Mouse (Mus musculus): ENCODE data around the gene Cluap1. TPM values are rescaled to one million over a fixed set of nuclear protein-coding genes. Genes with fewer than 3 reads are reported as not detected.

The Cluap1 gene
- polyA plus RNA-seq, 1 experiment from 2014 or later, result 25.3 TPM

GRCm38 (mm10) chr16:3923966-3924365, 15.4 kb downstream of the Cluap1 start:
- no peak overlapping the region for H3K27ac ChIP-seq (ENCODE audit: low read depth, low read length)
- H3K9ac ChIP-seq (ENCODE audit: low read length), result no peak overlapping the region
- ATAC-seq (ENCODE audit: low FRiP score) (no peak), DNase-seq (ENCODE audit: low spot score, missing footprints) (no peak)
- no peaks in the 10 kb centered on the region for H3K4me1 ChIP-seq (ENCODE audit: control insufficient read depth, insufficient read depth, low read length)
- no peak overlapping the region for H3K4me3 ChIP-seq (ENCODE audit: low read depth, low read length)
- no peak overlapping the region for H3K4me2 ChIP-seq
- H3K27me3 ChIP-seq (ENCODE audit: control insufficient read depth, insufficient read depth, low read length), result no peaks in the 10 kb centered on the region
- 74% methylated on average over 4 of the region's 4 CpGs for WGBS
- H3K36me3 ChIP-seq (ENCODE audit: control insufficient read depth, insufficient read depth, low read length), result peaks cover 3% of the 10 kb centered on the region
- no peaks in the 10 kb centered on the region for H3K9me3 ChIP-seq (ENCODE audit: control insufficient read depth, low read length)

DNA sequence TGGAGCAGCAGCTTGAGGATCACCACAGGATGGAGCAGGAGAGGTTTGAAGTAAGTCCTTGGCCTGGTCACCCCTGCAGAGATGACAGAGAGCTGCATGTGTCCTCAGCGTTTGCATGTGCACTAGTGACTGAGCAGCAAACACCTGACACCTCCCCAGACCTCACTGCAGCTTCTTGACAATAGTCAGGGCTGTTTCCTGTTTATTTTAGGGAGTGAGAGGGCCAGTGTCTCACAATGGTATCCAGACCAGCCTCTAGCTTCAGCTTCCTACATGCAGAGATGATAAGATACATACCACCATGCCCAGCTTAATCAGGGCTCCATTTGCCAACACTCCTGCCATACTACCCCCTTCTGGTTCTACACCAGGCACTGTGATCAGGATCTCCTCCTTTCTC, 20.0 kb downstream of the Cluap1 start:
- peaks cover 5% of the 10 kb centered on the region for H3K36me3 ChIP-seq (ENCODE audit: control insufficient read depth, insufficient read depth, low read length)
- no peaks in the 10 kb centered on the region for H3K4me1 ChIP-seq (ENCODE audit: control insufficient read depth, insufficient read depth, low read length)
- H3K4me3 ChIP-seq (ENCODE audit: low read depth, low read length), result no peak overlapping the region
- no peaks in the 10 kb centered on the region for H3K27me3 ChIP-seq (ENCODE audit: control insufficient read depth, insufficient read depth, low read length)
- no peak for ATAC-seq (ENCODE audit: low FRiP score)
- no peak for DNase-seq (ENCODE audit: low spot score, missing footprints)
- H3K4me2 ChIP-seq, result no peak overlapping the region
- H3K9ac ChIP-seq (ENCODE audit: low read length), result no peak overlapping the region
- H3K27ac ChIP-seq (ENCODE audit: low read depth, low read length), result no peak overlapping the region
- no peaks in the 10 kb centered on the region for H3K9me3 ChIP-seq (ENCODE audit: control insufficient read depth, low read length)
- WGBS, result 50% methylated on average over 1 of the region's 1 CpGs

DNA sequence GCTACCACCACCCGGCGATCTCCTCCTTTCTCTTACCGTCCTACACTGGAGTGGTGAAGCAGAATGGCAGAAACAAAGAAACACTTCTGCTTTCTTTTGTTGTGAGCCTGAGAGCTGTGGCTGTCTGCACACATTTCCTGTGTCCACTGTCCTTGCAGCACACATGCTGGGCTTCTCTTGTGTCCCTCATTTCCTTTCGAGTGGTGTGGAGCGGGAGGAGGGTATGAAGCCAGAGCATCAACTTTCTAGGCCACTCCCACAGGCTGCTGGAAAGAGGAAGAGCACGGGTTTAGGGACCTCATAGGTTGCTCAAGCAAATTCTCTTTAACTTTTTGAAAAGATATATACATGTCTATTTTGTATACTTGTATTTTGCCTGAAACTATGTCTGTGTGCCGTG, 20.6 kb downstream of the Cluap1 start:
- H3K4me1 ChIP-seq (ENCODE audit: control insufficient read depth, insufficient read depth, low read length), result no peaks in the 10 kb centered on the region
- no peaks in the 10 kb centered on the region for H3K27me3 ChIP-seq (ENCODE audit: control insufficient read depth, insufficient read depth, low read length)
- no peak overlapping the region for H3K4me2 ChIP-seq
- WGBS, result 78% methylated on average over 7 of the region's 7 CpGs
- no peak for ATAC-seq (ENCODE audit: low FRiP score)
- H3K27ac ChIP-seq (ENCODE audit: low read depth, low read length), result no peak overlapping the region
- no peak overlapping the region for H3K9ac ChIP-seq (ENCODE audit: low read length)
- H3K9me3 ChIP-seq (ENCODE audit: control insufficient read depth, low read length), result no peaks in the 10 kb centered on the region
- no peak for DNase-seq (ENCODE audit: low spot score, missing footprints)
- H3K4me3 ChIP-seq (ENCODE audit: low read depth, low read length), result no peak overlapping the region
- H3K36me3 ChIP-seq (ENCODE audit: control insufficient read depth, insufficient read depth, low read length), result peaks cover 7% of the 10 kb centered on the region

DNA sequence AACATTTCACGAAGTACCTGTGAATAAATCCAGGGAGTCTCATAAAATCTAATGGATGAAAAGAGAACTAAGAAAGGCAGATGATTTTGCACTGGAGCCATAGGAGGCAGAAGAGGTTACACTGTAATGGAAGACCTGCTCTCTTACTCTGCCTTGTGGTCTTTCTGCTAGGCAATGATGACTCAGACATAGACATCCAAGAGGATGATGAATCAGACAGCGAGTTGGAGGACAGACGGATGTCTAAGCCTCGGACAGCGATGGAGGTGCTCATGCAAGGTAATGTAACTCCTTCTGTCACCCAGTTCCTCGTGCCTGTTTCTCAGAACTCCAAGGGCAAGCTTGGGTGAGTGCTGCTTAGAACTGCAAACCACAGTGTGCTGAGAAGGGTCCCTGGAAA, 24.9 kb downstream of the Cluap1 start:
- H3K4me3 ChIP-seq (ENCODE audit: low read depth, low read length), result no peak overlapping the region
- 95% methylated on average over 6 of the region's 6 CpGs for whole genome bisulfite sequencing
- H3K27me3 ChIP-seq (ENCODE audit: control insufficient read depth, insufficient read depth, low read length), result no peaks in the 10 kb centered on the region
- no peak overlapping the region for H3K4me2 ChIP-seq
- ATAC-seq (ENCODE audit: low FRiP score) (no peak), DNase-seq (ENCODE audit: low spot score, missing footprints) (no peak)
- no peak overlapping the region for H3K9ac ChIP-seq (ENCODE audit: low read length)
- no peaks in the 10 kb centered on the region for H3K9me3 ChIP-seq (ENCODE audit: control insufficient read depth, low read length)
- H3K36me3 ChIP-seq (ENCODE audit: control insufficient read depth, insufficient read depth, low read length), result peaks cover 10% of the 10 kb centered on the region
- no peaks in the 10 kb centered on the region for H3K4me1 ChIP-seq (ENCODE audit: control insufficient read depth, insufficient read depth, low read length)
- no peak overlapping the region for H3K27ac ChIP-seq (ENCODE audit: low read depth, low read length)

GRCm38 (mm10) chr16:3934091-3934490, 25.5 kb downstream of the Cluap1 start:
- ATAC-seq (ENCODE audit: low FRiP score), result no peak
- Histone ChIP-seq H3K4me2 (no peak overlapping the region), H3K4me1 (ENCODE audit: control insufficient read depth, insufficient read depth, low read length) (no peaks in the 10 kb centered on the region), H3K27me3 (ENCODE audit: control insufficient read depth, insufficient read depth, low read length) (no peaks in the 10 kb centered on the region), H3K36me3 (ENCODE audit: control insufficient read depth, insufficient read depth, low read length) (peaks cover 10% of the 10 kb centered on the region), H3K9me3 (ENCODE audit: control insufficient read depth, low read length) (no peaks in the 10 kb centered on the region), H3K4me3 (ENCODE audit: low read depth, low read length) (no peak overlapping the region), H3K9ac (ENCODE audit: low read length) (no peak overlapping the region), H3K27ac (ENCODE audit: low read depth, low read length) (no peak overlapping the region)
- DNase-seq (ENCODE audit: low spot score, missing footprints), result no peak
- WGBS, result 97% methylated on average over 1 of the region's 1 CpGs

- Histone ChIP-seq H3K4me2 (no peak overlapping the region), H3K27ac (ENCODE audit: low read depth, low read length) (no peak overlapping the region), H3K4me1 (ENCODE audit: control insufficient read depth, insufficient read depth, low read length) (no peaks in the 10 kb centered on the region), H3K4me3 (ENCODE audit: low read depth, low read length) (no peak overlapping the region), H3K27me3 (ENCODE audit: control insufficient read depth, insufficient read depth, low read length) (no peaks in the 10 kb centered on the region), H3K9ac (ENCODE audit: low read length) (no peak overlapping the region), H3K9me3 (ENCODE audit: control insufficient read depth, low read length) (no peaks in the 10 kb centered on the region), H3K36me3 (ENCODE audit: control insufficient read depth, insufficient read depth, low read length) (peaks cover 10% of the 10 kb centered on the region)
- ATAC-seq (ENCODE audit: low FRiP score) (no peak), DNase-seq (ENCODE audit: low spot score, missing footprints) (no peak)
- 90% methylated on average over 4 of the region's 4 CpGs for WGBS
These were observed 26.1 kb downstream of the Cluap1 start for GRCm38 (mm10) chr16:3934701-3935100.

DNA sequence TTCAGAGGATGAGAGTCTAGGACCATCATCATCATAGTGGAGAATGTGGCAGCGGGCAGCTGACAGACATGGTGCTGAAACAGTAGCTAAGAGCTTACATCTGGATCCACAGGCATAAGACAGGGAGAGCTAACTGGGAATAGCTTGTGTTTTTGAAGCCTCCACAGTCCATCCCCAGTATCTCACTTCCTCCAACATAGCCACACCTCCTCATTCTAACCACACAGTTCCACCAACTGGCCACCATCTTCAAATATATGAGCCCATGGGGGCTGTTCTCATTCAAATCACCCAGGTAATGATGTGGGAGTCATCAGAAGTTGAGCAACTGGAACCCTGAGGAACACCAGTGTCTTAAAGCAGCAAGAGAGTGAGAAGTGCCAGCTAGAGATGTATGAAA, 42.5 kb downstream of the Cluap1 start:
- H3K4me2 ChIP-seq, result no peak overlapping the region
- ATAC-seq (ENCODE audit: low FRiP score) (no peak), DNase-seq (ENCODE audit: low spot score, missing footprints) (no peak)
- no peaks in the 10 kb centered on the region for H3K36me3 ChIP-seq (ENCODE audit: control insufficient read depth, insufficient read depth, low read length)
- H3K4me1 ChIP-seq (ENCODE audit: control insufficient read depth, insufficient read depth, low read length), result no peaks in the 10 kb centered on the region
- no peak overlapping the region for H3K4me3 ChIP-seq (ENCODE audit: low read depth, low read length)
- H3K9me3 ChIP-seq (ENCODE audit: control insufficient read depth, low read length), result no peaks in the 10 kb centered on the region
- 90% methylated on average over 1 of the region's 1 CpGs for WGBS
- H3K27ac ChIP-seq (ENCODE audit: low read depth, low read length), result no peak overlapping the region
- H3K9ac ChIP-seq (ENCODE audit: low read length), result no peak overlapping the region
- H3K27me3 ChIP-seq (ENCODE audit: control insufficient read depth, insufficient read depth, low read length), result no peaks in the 10 kb centered on the region

- no peak overlapping the region for H3K9ac ChIP-seq (ENCODE audit: low read length)
- WGBS, result 82% methylated on average over 6 of the region's 6 CpGs
These were observed 47.8 kb downstream of the Cluap1 start for GRCm38 (mm10) chr16:3956369-3956768.

DNA sequence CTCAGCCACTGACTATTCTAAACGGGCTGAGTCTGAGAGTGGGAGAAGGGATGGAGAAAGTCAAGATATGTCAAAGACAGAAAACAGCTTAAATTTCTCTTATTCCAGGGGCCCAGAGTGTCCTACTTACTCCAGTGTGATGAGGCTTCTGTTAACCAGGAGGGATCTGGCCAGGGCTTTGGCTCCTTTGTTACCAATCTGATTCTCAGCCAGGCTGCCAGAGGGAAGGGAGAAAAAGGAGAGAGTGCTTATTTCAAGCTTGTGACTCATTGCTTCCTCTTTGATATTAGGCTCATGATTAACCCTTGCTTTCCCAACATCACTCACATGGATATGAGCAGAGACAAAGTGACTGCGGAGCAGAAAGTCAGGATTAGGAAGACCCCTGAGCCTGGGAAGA, 50.7 kb downstream of the Cluap1 start:
- no peak overlapping the region for H3K4me2 ChIP-seq
- H3K9me3 ChIP-seq (ENCODE audit: control insufficient read depth, low read length), result no peaks in the 10 kb centered on the region
- H3K27ac ChIP-seq (ENCODE audit: low read depth, low read length), result no peak overlapping the region
- no peak overlapping the region for H3K4me3 ChIP-seq (ENCODE audit: low read depth, low read length)
- whole genome bisulfite sequencing, result 76% methylated on average over 2 of the region's 2 CpGs
- ATAC-seq (ENCODE audit: low FRiP score) (no peak), DNase-seq (ENCODE audit: low spot score, missing footprints) (no peak)
- no peaks in the 10 kb centered on the region for H3K36me3 ChIP-seq (ENCODE audit: control insufficient read depth, insufficient read depth, low read length)
- H3K27me3 ChIP-seq (ENCODE audit: control insufficient read depth, insufficient read depth, low read length), result no peaks in the 10 kb centered on the region
- H3K4me1 ChIP-seq (ENCODE audit: control insufficient read depth, insufficient read depth, low read length), result no peaks in the 10 kb centered on the region
- H3K9ac ChIP-seq (ENCODE audit: low read length), result no peak overlapping the region

More at GRCm38 (mm10) chr16:3956369-3956768, 47.8 kb downstream of the Cluap1 start:
- no peaks in the 10 kb centered on the region for H3K9me3 ChIP-seq (ENCODE audit: control insufficient read depth, low read length)
- no peaks in the 10 kb centered on the region for H3K36me3 ChIP-seq (ENCODE audit: control insufficient read depth, insufficient read depth, low read length)
- H3K27me3 ChIP-seq (ENCODE audit: control insufficient read depth, insufficient read depth, low read length), result no peaks in the 10 kb centered on the region
- H3K4me3 ChIP-seq (ENCODE audit: low read depth, low read length), result no peak overlapping the region
- no peak overlapping the region for H3K27ac ChIP-seq (ENCODE audit: low read depth, low read length)
- ATAC-seq (ENCODE audit: low FRiP score), result no peak
- no peaks in the 10 kb centered on the region for H3K4me1 ChIP-seq (ENCODE audit: control insufficient read depth, insufficient read depth, low read length)
- no peak overlapping the region for H3K4me2 ChIP-seq
- no peak for DNase-seq (ENCODE audit: low spot score, missing footprints)

DNA sequence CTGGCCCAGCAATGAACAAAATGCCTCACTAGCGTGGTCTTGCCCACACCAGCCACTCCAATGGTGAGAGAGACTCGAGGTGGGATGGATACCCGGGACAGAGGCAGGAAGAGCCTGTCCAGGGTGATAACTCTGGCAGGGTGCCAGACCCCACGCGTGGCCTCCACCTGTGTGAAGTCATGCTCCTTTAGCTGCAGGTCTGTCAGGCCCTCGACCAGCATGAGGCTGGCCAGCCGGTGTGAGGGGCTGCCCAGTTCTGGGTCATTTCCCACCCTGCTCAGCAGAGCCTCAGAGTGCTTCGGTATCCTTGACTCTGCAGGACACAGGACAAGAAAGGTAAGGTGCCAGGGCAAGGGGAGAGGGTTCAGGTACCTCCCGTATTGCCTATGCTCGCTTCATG, 56.4 kb downstream of the Cluap1 start:
- H3K4me3 ChIP-seq (ENCODE audit: low read depth, low read length), result no peak overlapping the region
- ATAC-seq (ENCODE audit: low FRiP score) (no peak), DNase-seq (ENCODE audit: low spot score, missing footprints) (no peak)
- 78% methylated on average over 10 of the region's 10 CpGs for WGBS
- H3K27me3 ChIP-seq (ENCODE audit: control insufficient read depth, insufficient read depth, low read length), result no peaks in the 10 kb centered on the region
- H3K4me2 ChIP-seq, result no peak overlapping the region
- no peaks in the 10 kb centered on the region for H3K9me3 ChIP-seq (ENCODE audit: control insufficient read depth, low read length)
- no peaks in the 10 kb centered on the region for H3K36me3 ChIP-seq (ENCODE audit: control insufficient read depth, insufficient read depth, low read length)
- H3K4me1 ChIP-seq (ENCODE audit: control insufficient read depth, insufficient read depth, low read length), result no peaks in the 10 kb centered on the region
- H3K27ac ChIP-seq (ENCODE audit: low read depth, low read length), result no peak overlapping the region
- no peak overlapping the region for H3K9ac ChIP-seq (ENCODE audit: low read length)
